Mouse (Mus musculus) cortical plate, adult 2 months (tissue): ENCODE data around the gene Slc1a2.

Experiments
- CTCF ChIP-seq: fragments of 200-500 bp; IDR thresholded peaks from 2 replicates; pipeline ENCODE4 v1.5.1; 2011; ENCODE audit warnings: mild to moderate bottlenecking, control low read depth, low read length; ENCODE audit not compliant: insufficient read depth; ENCODE audit errors: extremely low read depth
- POLR2A ChIP-seq: fragments of 200-500 bp; IDR thresholded peaks from 2 replicates; pipeline ENCODE4 v1.6.1; 2011; ENCODE audit warnings: mild to moderate bottlenecking, low read length, control low read depth; ENCODE audit not compliant: insufficient read depth; ENCODE audit errors: extremely low read depth

DNA sequence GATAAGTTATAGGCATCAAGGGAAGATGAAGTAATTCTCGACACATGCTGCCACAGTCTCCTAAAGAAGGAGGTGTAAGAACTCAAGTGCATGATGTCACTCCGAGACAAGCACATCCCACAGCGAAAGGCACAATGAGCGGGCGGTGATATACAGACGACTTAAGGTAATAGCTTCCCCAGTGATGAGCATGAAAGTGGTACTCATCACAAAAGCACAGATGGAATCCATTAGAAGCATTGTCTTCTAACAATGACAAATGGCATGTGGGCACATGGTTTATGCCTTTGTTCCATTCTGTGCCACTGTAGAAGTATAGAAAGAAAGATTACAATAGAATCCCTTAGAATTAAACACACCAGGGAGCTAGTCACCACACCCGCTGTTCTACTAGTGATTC, 179.7 kb downstream of the Slc1a2 start:
- no peak for TF ChIP-seq POLR2A
- TF ChIP-seq CTCF, result no peak
